Mouse (Mus musculus) inflammation-experienced regulatory T-cells, adult 6 months (primary cell): Measurements from ENCODE around the gene 2200002D01Rik. TPM values are rescaled to one million over a fixed set of nuclear protein-coding genes. Genes with fewer than 3 reads are reported as not detected.

Experiments
- polyA plus RNA-seq, 3 experiments: library from polyadenylated mRNA; unstranded; fragments of 100-300 nt; shearing (Covaris generic); gene quantifications; one replicate each; pipeline ENCODE4 v1.2.1; 2017

2200002D01Rik gene
- polyA plus RNA-seq, 3 experiments from 2014 or later: 0.91 to 1.9 (median 1.7) TPM

Other genes with a start within 250 kb of the 2200002D01Rik start
- gene Ryr1, start 123.3 kb downstream of the 2200002D01Rik start, polyA plus RNA-seq: under 1 TPM in 2 of 3 experiments, not detected in 1; 0.05 to 0.16 TPM
- gene Rasgrp4, start 113.6 kb downstream of the 2200002D01Rik start, polyA plus RNA-seq: 1 to 10 TPM in 1 of 3 experiments, under 1 TPM in 2; 0.45 to 1.1 (median 0.95) TPM
- gene Fam98c, start 92.2 kb downstream of the 2200002D01Rik start, polyA plus RNA-seq: 10 to 100 TPM in 2 of 3 experiments, 1 to 10 TPM in 1; 6.5 to 11.3 (median 11.3) TPM
- gene Ggn, start 78.3 kb downstream of the 2200002D01Rik start, polyA plus RNA-seq: not detected
- under 1 TPM; 0.18 to 0.46 (median 0.46) TPM for gene Spred3, start 78.1 kb downstream of the 2200002D01Rik start, polyA plus RNA-seq
- gene Psmd8, start 67.8 kb downstream of the 2200002D01Rik start, polyA plus RNA-seq: 100 to 1,000 TPM; 174 to 249 (median 197) TPM
- gene Catsperg1, start 34.4 kb downstream of the 2200002D01Rik start, polyA plus RNA-seq: 1 to 10 TPM in 1 of 3 experiments, under 1 TPM in 2; 0.28 to 1.2 (median 0.67) TPM
- gene Kcnk6, start 16.0 kb downstream of the 2200002D01Rik start, polyA plus RNA-seq: 1 to 10 TPM; 1.9 to 4.0 (median 2.0) TPM
- gene Yif1b, start 10.1 kb downstream of the 2200002D01Rik start, polyA plus RNA-seq: 10 to 100 TPM; 56.3 to 68.5 (median 57.1) TPM
- gene Spint2, start 33.4 kb upstream of the 2200002D01Rik start, polyA plus RNA-seq: 10 to 100 TPM; 58.9 to 90.9 (median 63.6) TPM
- not detected for gene Ppp1r14a, start 40.8 kb upstream of the 2200002D01Rik start, polyA plus RNA-seq
- 1 to 10 TPM in 1 of 3 experiments, under 1 TPM in 1, not detected in 1; 0.13 to 1.2 TPM for gene Dpf1, start 55.5 kb upstream of the 2200002D01Rik start, polyA plus RNA-seq